Mouse (Mus musculus): ENCODE measurements at regions not wholly inside any gene's neighbourhood (a gene's known extent, or its start where the extent isn't known, plus 50 kb on each side); places are given as distances from the start of the nearest gene placed in this dataset.

- in situ Hi-C loops (cut with MboI, MseI), result no loop called here
Observed at GRCm38 (mm10) chr5:101297511-101298102, 367.2 kb downstream of the Nkx6-1 start.

- in situ Hi-C loops (cut with MboI, MseI), result no loop called here
Observed at GRCm38 (mm10) chr5:101295941-101296340, 368.9 kb downstream of the Nkx6-1 start.

GRCm38 (mm10) chr5:101294031-101294430, 370.8 kb downstream of the Nkx6-1 start:
- in situ Hi-C loops (cut with MboI, MseI), result no loop called here

- in situ Hi-C loops (cut with MboI, MseI), result loop anchor here (5.0 kb wide), 1 partner anchor 271 kb away; no protein-coding TSS in a partner anchor
Observed at GRCm38 (mm10) chr5:101288358-101288757, 376.4 kb downstream of the Nkx6-1 start.

GRCm38 (mm10) chr5:101285941-101286340, 378.9 kb downstream of the Nkx6-1 start:
- in situ Hi-C loops (cut with MboI, MseI), result loop anchor here (5.0 kb wide), 1 partner anchor 269 kb away; no protein-coding TSS in a partner anchor

- in situ Hi-C loops (cut with MboI, MseI), result no loop called here
Observed at GRCm38 (mm10) chr5:101250474-101250873, 405.0 kb downstream of the Gpat3 start.

- in situ Hi-C loops (cut with MboI, MseI), result loop anchor here (25.0 kb wide), 1 partner anchor 655 kb away; no protein-coding TSS in a partner anchor
Observed at GRCm38 (mm10) chr5:101242651-101243050, 397.1 kb downstream of the Gpat3 start.

GRCm38 (mm10) chr5:101239298-101240118, 394.0 kb downstream of the Gpat3 start:
- in situ Hi-C loops (cut with MboI, MseI), result loop anchor here (25.0 kb wide), 1 partner anchor 652 kb away; no protein-coding TSS in a partner anchor

GRCm38 (mm10) chr5:101236163-101236693, 390.7 kb downstream of the Gpat3 start:
- in situ Hi-C loops (cut with MboI, MseI), result loop anchor here (25.0 kb wide), 1 partner anchor 649 kb away; no protein-coding TSS in a partner anchor

GRCm38 (mm10) chr5:101222390-101222789, 376.9 kb downstream of the Gpat3 start:
- in situ Hi-C loops (cut with MboI, MseI), result loop anchor here (5.0 kb wide), 1 partner anchor 40 kb away; no protein-coding TSS in a partner anchor

- in situ Hi-C loops (cut with MboI, MseI), result loop anchor here (10.0 kb wide), 1 partner anchor 437 kb away; no protein-coding TSS in a partner anchor
Observed at GRCm38 (mm10) chr5:101218082-101218481, 372.6 kb downstream of the Gpat3 start.

- in situ Hi-C loops (cut with MboI, MseI), result loop anchor here (10.0 kb wide), 1 partner anchor 438 kb away; no protein-coding TSS in a partner anchor
Observed at GRCm38 (mm10) chr5:101216837-101217571, 371.5 kb downstream of the Gpat3 start.

- in situ Hi-C loops (cut with MboI, MseI), result loop anchor here (10.0 kb wide), 1 partner anchor 443 kb away; no protein-coding TSS in a partner anchor
Observed at GRCm38 (mm10) chr5:101211974-101212373, 366.5 kb downstream of the Gpat3 start.

- in situ Hi-C loops (cut with MboI, MseI), result no loop called here
Observed at GRCm38 (mm10) chr5:101208150-101208549, 362.6 kb downstream of the Gpat3 start.

GRCm38 (mm10) chr5:101195501-101195900, 350.0 kb downstream of the Gpat3 start:
- in situ Hi-C loops (cut with MboI, MseI), result no loop called here

- in situ Hi-C loops (cut with MboI, MseI), result no loop called here
Observed at GRCm38 (mm10) chr5:101190976-101191375, 345.5 kb downstream of the Gpat3 start.

GRCm38 (mm10) chr5:101173183-101173582, 327.7 kb downstream of the Gpat3 start:
- in situ Hi-C loops (cut with MboI, MseI), result no loop called here

- in situ Hi-C loops (cut with MboI, MseI), result no loop called here
Observed at GRCm38 (mm10) chr5:101172782-101173181, 327.3 kb downstream of the Gpat3 start.

- in situ Hi-C loops (cut with MboI, MseI), result no loop called here
Observed at GRCm38 (mm10) chr5:101169074-101169473, 323.6 kb downstream of the Gpat3 start.

GRCm38 (mm10) chr5:101163624-101164213, 318.2 kb downstream of the Gpat3 start:
- in situ Hi-C loops (cut with MboI, MseI), result no loop called here

- in situ Hi-C loops (cut with MboI, MseI), result no loop called here
Observed at GRCm38 (mm10) chr5:101163112-101163511, 317.6 kb downstream of the Gpat3 start.
